Mouse (Mus musculus): ENCODE data around the gene Slc30a1. TPM values are rescaled to one million over a fixed set of nuclear protein-coding genes. Genes with fewer than 3 reads are reported as not detected.
A peak's percentile ranks its signal among the peaks of the same experiment; 100 is the strongest.

The Slc30a1 gene
- total RNA-seq, 2 experiments from 2014 or later: 26.3 to 31.3 TPM

GRCm38 (mm10) chr1:191894386-191894785, 12.2 kb upstream of the Slc30a1 start:
- DNase-seq: peak; percentile 46 to 55
- intact Hi-C loops (cut with DNase I): no loop called here

DNA sequence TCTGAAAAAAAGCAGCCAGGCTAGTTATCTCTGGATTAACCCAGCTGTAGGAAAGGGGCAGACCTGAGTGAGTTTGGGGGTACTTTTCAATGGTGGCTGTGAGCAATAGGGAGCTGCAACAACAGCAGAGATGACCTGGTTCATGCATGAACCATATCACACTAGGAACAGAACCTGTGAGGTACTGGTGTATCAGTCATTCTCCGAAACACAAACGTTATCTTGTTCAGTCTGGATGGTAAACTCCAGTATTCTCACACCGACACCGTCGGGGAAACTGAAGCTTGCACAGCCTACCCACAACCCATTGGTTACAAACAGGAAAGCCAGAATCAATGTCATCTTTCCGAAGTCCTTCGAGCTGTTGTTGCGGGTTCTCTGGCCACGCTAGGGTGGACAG, 11.7 kb upstream of the Slc30a1 start:
- intact Hi-C loops (cut with DNase I): no loop called here
- DNase-seq: no peak

DNA sequence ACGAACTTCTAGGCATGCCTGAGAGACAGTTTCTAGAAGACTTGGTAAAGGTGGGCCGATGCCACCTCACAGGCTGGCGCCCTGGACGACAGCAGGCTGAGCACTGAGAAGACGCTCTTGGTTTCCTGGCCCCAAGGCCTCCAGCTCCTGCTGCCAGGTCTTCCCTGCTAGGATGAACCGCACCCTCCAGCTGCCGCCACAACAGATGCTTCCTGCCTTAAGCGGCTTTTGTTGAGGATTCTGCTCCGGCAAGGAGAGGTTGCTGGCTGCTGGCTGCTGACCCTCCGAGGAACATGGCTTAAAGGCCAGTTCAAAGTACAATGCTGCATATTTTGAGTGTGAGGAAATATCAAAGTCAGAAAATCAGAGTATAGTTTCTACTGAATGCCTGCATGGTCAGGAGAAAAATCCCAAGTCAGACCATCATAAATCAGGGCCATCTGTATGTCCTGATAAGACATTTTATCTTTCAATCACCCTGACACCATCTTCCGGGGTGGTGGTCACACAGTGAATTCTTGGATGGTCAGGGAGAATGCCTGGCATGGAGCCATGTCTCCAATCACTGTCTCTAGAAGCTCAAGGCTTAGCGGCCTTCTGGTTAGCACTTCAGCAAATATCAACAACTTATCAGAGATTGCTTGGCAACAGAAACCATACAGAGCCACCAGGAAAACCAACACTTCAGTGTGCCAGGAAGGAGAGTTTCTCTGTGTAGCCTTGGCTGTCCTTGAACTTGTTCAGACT, 9.6 kb upstream of the Slc30a1 start:
- DNase-seq: peak; percentile 64 to 69
- intact Hi-C loops (cut with DNase I): no loop called here

DNA sequence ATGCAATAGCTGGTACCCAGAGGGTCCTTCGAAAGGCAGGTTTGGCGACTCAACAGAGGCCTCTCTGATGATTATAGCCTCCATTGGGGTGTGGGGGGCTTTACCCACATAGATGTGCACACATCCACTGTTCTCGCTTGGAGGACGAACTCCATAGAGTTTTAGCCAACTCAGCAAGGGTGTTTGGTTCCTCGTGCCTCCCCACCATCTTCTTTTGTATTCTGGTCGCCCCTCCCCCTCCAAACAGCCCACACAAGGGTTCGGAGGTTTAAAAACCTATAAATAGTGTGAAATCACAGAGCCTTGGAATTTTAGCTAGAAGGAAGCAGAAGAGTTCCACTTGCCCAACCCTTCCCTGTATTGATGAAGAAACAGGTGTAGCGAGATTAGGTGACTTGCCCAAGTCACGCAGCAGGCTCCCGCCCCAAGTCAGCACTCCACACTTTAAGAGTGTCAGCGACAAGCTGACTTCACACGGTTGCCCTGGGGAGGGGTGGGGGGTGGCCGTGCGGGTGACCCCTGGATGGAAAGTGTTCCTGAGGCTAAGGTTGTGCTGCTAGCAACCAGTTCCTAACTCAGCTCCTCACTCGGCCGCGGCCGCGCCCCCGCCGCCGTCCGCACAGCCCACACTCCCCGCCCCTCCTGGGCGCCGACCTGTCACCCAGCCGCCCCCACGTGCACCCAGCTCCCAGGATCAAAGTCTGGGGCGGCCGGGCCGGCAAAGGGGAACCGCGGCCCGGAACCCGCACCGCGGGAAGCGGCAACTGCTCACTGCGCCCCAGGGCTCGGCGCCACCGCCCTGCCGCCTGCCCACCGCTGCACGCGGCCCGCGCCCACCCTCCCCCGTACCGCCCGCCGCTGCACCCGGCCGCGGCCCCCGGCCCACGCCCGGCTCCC, 682 bp upstream of the Slc30a1 start:
- peak in 1 of 2 experiments; percentile 14 for DNase-seq
- intact Hi-C loops (cut with DNase I): loop anchor here (5.0 kb wide), 1 partner anchor 329 kb away; the partner anchor contains the start of genes Dtl and Ints7

GRCm38 (mm10) chr1:191907431-191907810, 854 bp downstream of the Slc30a1 start:
- DNase-seq: peak; percentile 82 to 84
- intact Hi-C loops (cut with DNase I): loop anchor here (1.0 to 5.0 kb wide), 2 partner anchors 73 to 330 kb away; partner anchors contain the start of genes Dtl and Ints7

DNA sequence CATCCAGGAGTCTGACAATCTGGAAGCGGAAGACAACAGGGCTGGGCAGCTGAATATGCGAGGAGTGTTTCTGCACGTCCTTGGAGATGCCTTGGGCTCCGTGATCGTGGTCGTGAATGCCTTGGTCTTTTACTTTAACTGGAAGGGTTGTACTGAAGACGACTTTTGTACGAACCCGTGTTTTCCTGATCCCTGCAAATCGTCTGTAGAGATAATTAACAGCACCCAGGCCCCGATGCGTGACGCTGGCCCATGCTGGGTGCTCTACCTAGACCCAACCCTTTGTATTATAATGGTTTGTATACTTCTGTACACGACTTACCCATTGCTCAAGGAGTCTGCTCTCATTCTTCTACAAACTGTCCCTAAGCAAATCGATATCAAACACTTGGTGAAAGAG, 2.3 kb downstream of the Slc30a1 start:
- DNase-seq: no peak
- intact Hi-C loops (cut with DNase I): loop anchor here (2.0 to 5.0 kb wide), 2 partner anchors 56 to 332 kb away; partner anchors contain the start of genes Dtl and Ints7

GRCm38 (mm10) chr1:191909316-191909715, 2.7 kb downstream of the Slc30a1 start:
- no peak for DNase-seq
- intact Hi-C loops (cut with DNase I): loop anchor here (2.0 to 5.0 kb wide), 2 partner anchors 55 to 332 kb away; partner anchors contain the start of genes Dtl and Ints7

DNA sequence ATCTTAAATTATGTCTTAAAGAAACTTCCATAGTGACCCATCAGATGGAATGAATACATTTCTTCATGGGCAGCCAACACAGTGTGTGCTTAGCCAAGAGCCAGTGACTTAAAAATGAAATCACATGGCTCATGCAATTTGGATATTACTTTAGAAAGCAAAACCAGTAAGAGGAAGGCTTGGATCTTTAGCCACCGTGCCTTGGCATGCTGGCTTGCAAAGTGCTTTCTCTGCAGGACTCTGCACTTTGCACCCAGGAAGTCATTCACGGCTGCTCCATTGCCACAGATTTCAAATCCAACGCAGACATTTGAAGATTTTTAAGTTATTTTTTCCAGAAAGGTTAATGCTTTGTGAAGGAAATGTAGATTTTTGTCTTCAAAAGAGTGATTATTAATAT, 4.1 kb downstream of the Slc30a1 start:
- no peak for DNase-seq
- intact Hi-C loops (cut with DNase I): no loop called here

DNA sequence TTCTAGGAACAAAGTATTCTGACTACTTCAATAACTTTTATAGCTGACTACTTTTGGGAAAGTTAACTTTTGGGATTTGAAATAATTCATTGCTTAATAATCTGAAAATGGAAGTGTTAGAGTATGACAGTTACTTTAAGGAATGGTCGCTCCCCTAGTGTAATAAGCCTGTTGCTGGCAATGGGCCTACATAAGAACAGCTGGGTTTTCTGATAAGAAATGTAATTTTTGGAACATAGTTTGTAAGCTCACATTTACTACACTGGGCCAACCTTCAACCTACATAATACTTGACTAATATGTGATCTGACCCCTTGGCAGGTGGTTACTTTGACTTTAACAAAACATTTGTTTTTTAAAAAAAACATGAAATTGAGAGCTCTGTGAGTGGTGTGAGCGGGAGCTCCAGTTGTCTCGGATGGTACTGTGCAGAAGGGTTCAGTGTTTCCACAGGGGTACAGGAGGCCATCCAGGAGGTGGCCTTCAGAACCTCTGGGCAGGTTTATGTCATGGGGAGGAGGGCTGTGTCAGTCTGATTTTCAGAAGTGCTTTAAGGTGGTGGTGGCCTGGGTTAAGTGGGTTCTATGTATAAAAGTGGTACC, 4.6 kb downstream of the Slc30a1 start:
- intact Hi-C loops (cut with DNase I): no loop called here

GRCm38 (mm10) chr1:191914647-191915046, 8.1 kb downstream of the Slc30a1 start:
- no peak for DNase-seq
- intact Hi-C loops (cut with DNase I): no loop called here

More for the DNA sequence above, 4.6 kb downstream of the Slc30a1 start:
- DNase-seq: no peak

DNA sequence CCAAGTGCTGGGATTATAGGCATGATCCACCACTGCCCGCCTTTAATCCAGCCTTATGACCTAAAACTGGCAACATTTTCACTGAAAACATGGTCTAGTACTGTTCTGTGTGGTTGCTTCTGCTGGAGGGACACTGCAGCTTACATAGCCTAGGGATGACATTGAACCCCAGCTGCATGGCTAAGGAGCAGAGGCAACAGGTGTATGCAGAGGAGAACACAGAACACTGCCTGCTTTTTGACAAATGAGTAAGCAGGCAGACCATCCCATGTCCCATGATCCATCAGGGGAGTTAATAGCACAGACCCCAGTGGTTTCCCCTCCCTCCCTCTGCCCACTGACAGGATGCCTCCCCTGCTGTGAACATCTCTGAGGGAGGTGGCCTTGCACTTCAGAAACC, 9.0 kb downstream of the Slc30a1 start:
- intact Hi-C loops (cut with DNase I): no loop called here

DNA sequence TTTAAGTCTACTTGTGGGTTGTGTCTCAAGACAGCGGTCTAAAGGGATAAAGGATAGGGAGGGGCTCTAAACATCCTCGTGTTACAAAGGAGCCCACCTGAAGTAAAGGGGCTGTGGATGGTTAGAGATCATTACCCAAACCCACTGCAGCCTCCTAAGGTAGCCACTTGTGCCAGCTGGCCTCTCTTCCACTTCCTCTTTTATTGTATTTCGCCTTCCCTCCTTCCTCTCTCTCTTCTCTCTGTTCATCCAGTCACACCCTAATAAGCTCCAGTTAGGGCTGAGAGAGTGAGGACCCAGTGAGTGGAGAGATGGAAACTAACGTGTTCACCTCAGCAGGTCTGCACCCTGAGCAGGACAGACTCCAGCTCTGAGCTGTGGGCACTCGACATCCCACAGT, 10.3 kb downstream of the Slc30a1 start:
- DNase-seq: no peak
- intact Hi-C loops (cut with DNase I): no loop called here

More for the DNA sequence above, 9.0 kb downstream of the Slc30a1 start:
- DNase-seq: no peak

DNA sequence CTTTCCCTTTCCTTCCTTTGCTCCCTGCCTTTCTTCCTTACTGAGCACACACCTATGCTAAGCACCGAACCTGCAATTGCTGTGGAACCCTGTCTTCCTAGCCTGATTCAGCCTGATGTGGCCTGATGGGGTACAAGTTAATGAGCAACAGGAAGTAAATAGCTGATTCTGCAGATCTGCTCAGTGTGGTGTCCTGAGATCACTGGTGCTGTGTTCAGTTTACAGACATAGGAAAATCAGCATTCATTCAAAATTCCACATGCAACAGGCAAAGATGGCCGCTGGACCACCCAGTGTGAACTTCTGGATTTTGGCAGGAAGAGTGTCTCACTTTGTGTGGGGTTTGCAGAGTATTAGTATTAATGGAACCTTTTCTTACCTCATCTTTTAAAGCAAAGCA, 12.8 kb downstream of the Slc30a1 start:
- intact Hi-C loops (cut with DNase I): no loop called here
- DNase-seq: no peak

DNA sequence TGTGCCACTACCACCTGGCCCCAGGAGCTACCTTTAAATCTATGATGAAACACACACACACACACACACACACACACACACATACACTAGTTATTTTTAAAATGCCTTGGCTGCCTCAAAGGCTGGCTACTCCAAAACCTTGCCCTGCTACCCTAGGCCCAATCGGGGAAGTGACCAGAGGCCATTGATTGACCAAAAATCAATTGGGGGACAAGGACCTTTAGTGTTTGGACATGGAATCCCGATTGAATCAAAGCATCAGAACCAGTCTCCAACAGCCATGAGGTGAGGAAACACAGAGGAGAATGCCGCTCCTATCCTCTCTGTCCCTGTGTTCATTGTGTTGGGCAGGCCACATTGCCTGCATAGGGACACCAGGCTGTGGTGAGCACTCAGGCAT, 15.1 kb downstream of the Slc30a1 start:
- intact Hi-C loops (cut with DNase I): no loop called here
- DNase-seq: no peak

GRCm38 (mm10) chr1:191925496-191925895, 18.9 kb downstream of the Slc30a1 start:
- intact Hi-C loops (cut with DNase I): no loop called here
- DNase-seq: no peak

- intact Hi-C loops (cut with DNase I): no loop called here
- DNase-seq: no peak
Observed at GRCm38 (mm10) chr1:191926681-191927080, 20.1 kb downstream of the Slc30a1 start.

DNA sequence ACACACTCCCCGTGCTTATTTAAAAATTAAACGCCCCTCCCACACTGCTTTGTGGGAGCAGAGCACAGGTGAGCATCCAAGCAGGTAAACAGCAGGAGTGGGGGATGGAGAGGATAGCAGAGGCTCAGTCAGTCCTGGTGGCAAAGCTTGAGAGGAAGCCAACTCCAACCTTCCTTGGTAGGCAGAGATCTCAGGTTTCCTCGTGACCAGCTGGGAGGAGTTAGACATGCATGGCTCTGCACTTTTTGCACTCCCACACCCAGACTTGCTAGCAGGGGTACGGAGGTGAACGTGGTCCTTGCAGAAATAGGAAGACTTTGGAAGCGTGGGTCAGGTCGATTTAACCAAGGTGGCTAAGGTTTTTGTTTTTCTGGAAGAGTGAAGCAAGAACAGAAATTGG, 21.8 kb downstream of the Slc30a1 start:
- DNase-seq: no peak
- intact Hi-C loops (cut with DNase I): loop anchor here (2.0 kb wide), 1 partner anchor 16 kb away; no protein-coding TSS in a partner anchor

GRCm38 (mm10) chr1:191929065-191929464, 22.5 kb downstream of the Slc30a1 start:
- intact Hi-C loops (cut with DNase I): loop anchor here (2.0 kb wide), 1 partner anchor 16 kb away; no protein-coding TSS in a partner anchor
- no peak for DNase-seq

DNA sequence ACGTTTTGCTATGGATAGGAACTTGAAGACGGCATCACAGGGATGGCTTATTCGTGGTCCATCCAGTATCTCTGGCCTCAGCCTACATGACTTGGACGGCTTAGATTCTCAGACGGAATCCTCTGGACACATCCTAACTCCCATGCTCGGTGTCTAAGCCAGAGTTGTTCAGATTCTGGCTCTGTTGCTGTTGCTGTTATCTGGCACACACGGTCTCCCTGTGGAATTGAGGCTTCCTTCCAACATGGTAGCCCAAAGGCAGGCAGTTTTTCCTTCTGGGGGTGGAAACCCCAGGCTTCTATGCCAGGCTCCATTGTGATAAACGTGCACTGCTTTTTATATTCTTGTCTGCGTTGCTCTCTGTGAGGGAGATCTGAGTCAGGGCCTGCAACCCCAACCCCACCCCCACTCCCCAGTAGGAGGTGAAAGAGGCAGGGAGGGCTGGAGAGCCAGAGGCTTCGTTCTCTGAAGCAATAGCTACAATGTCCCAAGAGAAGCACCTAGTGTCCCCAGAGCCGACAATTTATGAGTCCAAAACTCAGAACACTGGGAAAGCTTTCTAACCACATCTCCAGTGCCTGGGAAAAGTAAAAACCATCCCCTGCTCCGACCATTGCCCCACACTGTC, 23.4 kb downstream of the Slc30a1 start:
- peak; percentile 40 to 58 for DNase-seq
- intact Hi-C loops (cut with DNase I): loop anchor here (2.0 kb wide), 1 partner anchor 15 kb away; no protein-coding TSS in a partner anchor

DNA sequence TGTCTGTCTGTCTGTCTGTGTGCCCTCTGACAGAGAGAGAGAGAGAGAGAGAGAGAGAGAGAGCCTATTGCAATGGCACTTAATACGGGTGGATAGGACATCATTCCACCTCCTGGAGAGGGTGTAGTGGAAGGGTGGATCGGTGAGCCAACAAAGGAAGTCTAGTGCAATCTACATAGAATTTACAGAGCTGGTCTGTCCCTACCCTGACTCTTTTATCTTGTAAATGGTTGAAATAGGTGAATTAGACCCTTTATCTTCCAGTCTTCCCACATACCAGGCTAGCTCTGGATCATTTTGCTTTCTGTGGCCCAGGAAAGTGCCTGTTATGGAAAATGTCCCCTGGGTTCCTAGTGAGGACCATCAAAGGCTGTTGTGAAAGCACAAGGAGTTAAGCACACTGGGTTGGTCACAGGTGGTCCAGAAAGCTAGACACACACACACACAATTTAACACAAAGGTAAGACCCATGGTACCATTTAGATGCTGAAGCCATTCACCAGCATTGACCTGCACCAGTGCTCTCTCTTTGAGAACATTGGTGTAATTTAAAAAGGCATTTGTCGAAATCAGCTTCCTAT, 24.0 kb downstream of the Slc30a1 start:
- DNase-seq: no peak
- intact Hi-C loops (cut with DNase I): no loop called here

Measured in heart, postnatal 10 days (tissue).